Mouse (Mus musculus): ENCODE results near the gene Farp2. TPM values are rescaled to one million over a fixed set of nuclear protein-coding genes. Genes with fewer than 3 reads are reported as not detected.
"Not testable (repeated sequence)": the region's sequence is repeated elsewhere in the genome, so short reads cannot be mapped to it uniquely, and the experiment has no call there.

The Farp2 gene
- total and polyA plus RNA-seq, 2 experiments from 2014 or later: 2.9 to 8.8 TPM

- Histone ChIP-seq H3K36me3 (ENCODE audit: insufficient read depth, low read length) (no peaks in the 10 kb centered on the region), H3K9ac (replicated peaks; ENCODE audit: low read length) (peak within 1 kb of the TSS; percentile 79), H3K4me2 (ENCODE audit: low read depth, low read length) (peak within 1 kb of the TSS; percentile 70), H3K4me3 (ENCODE audit: low read length) (peak within 1 kb of the TSS; percentile 83), H3K9me3 (ENCODE audit: low read length) (no peaks in the 10 kb centered on the region), H3K4me1 (ENCODE audit: insufficient read depth, low read length) (peaks cover 10% of the 10 kb centered on the region), H3K27ac (peak within 1 kb of the TSS; percentile 96), H3K27me3 (ENCODE audit: insufficient read depth, low read length) (no peaks in the 10 kb centered on the region)
- no peak for TF ChIP-seq CTCF (IDR thresholded peaks at IDR 0.05; ENCODE audit: low read depth)
- peak; percentile 100 for DNase-seq (ENCODE audit: low spot score)
- WGBS: 1% methylated on average over 74 of the region's 74 CpGs
- ATAC-seq: peak; percentile 96
These were observed 33.0 kb upstream of the Farp2 start, which contains the start of gene Hdlbp for GRCm38 (mm10) chr1:93478586-93479475. Hdlbp (minus strand) TSS chr1:93478815.

- peak overlapping the region; percentile 96 for H3K27ac ChIP-seq
- ATAC-seq (no peak), DNase-seq (ENCODE audit: low spot score) (peak; percentile 28)
- peak overlapping the region; percentile 83 for H3K4me3 ChIP-seq (ENCODE audit: low read length)
- H3K36me3 ChIP-seq (ENCODE audit: insufficient read depth, low read length): no peaks in the 10 kb centered on the region
- peak overlapping the region; percentile 79 for H3K9ac ChIP-seq (replicated peaks; ENCODE audit: low read length)
- H3K4me2 ChIP-seq (ENCODE audit: low read depth, low read length): peak overlapping the region; percentile 66
- H3K4me1 ChIP-seq (ENCODE audit: insufficient read depth, low read length): peaks cover 10% of the 10 kb centered on the region
- TF ChIP-seq CTCF (IDR thresholded peaks at IDR 0.05; ENCODE audit: low read depth): no peak
- H3K9me3 ChIP-seq (ENCODE audit: low read length): no peaks in the 10 kb centered on the region
- no peaks in the 10 kb centered on the region for H3K27me3 ChIP-seq (ENCODE audit: insufficient read depth, low read length)
- 7% methylated on average over 23 of the region's 23 CpGs for WGBS
These were observed 32.3 kb upstream of the Farp2 start for GRCm38 (mm10) chr1:93479476-93480083.

- WGBS: 94% methylated on average over 2 of the region's 3 CpGs
- H3K4me1 ChIP-seq (ENCODE audit: insufficient read depth, low read length); H3K4me2 ChIP-seq (ENCODE audit: low read depth, low read length); H3K4me3 ChIP-seq (ENCODE audit: low read length); ATAC-seq; H3K9me3 ChIP-seq (ENCODE audit: low read length); DNase-seq (ENCODE audit: low spot score); H3K9ac ChIP-seq (replicated peaks; ENCODE audit: low read length); H3K36me3 ChIP-seq (ENCODE audit: insufficient read depth, low read length); H3K27ac ChIP-seq; H3K27me3 ChIP-seq (ENCODE audit: insufficient read depth, low read length): not testable (repeated sequence)
These were observed 25.6 kb upstream of the Farp2 start for GRCm38 (mm10) chr1:93486302-93486701.

GRCm38 (mm10) chr1:93495312-93495711 is 16.6 kb upstream of the Farp2 start:
- H3K27ac ChIP-seq: no peak overlapping the region
- no peaks in the 10 kb centered on the region for H3K4me1 ChIP-seq (ENCODE audit: insufficient read depth, low read length)
- TF ChIP-seq CTCF (IDR thresholded peaks at IDR 0.05; ENCODE audit: low read depth): no peak
- WGBS: 86% methylated on average over 3 of the region's 3 CpGs
- ATAC-seq: no peak
- H3K27me3 ChIP-seq (ENCODE audit: insufficient read depth, low read length): no peaks in the 10 kb centered on the region
- no peak overlapping the region for H3K4me3 ChIP-seq (ENCODE audit: low read length)
- no peak overlapping the region for H3K9ac ChIP-seq (replicated peaks; ENCODE audit: low read length)
- no peak overlapping the region for H3K4me2 ChIP-seq (ENCODE audit: low read depth, low read length)
- no peaks in the 10 kb centered on the region for H3K9me3 ChIP-seq (ENCODE audit: low read length)
- peaks cover 19% of the 10 kb centered on the region for H3K36me3 ChIP-seq (ENCODE audit: insufficient read depth, low read length)
- DNase-seq (ENCODE audit: low spot score): no peak

GRCm38 (mm10) chr1:93506944-93507676 is 4.8 kb upstream of the Farp2 start:
- Histone ChIP-seq H3K4me2 (ENCODE audit: low read depth, low read length) (no peak overlapping the region), H3K27ac (no peak overlapping the region), H3K9me3 (ENCODE audit: low read length) (no peaks in the 10 kb centered on the region), H3K27me3 (ENCODE audit: insufficient read depth, low read length) (no peaks in the 10 kb centered on the region), H3K4me3 (ENCODE audit: low read length) (no peak overlapping the region), H3K4me1 (ENCODE audit: insufficient read depth, low read length) (no peaks in the 10 kb centered on the region), H3K36me3 (ENCODE audit: insufficient read depth, low read length) (peaks cover 29% of the 10 kb centered on the region), H3K9ac (replicated peaks; ENCODE audit: low read length) (no peak overlapping the region)
- ATAC-seq (peak; percentile 57), DNase-seq (ENCODE audit: low spot score) (peak; percentile 85)
- peak; percentile 59 for TF ChIP-seq CTCF (IDR thresholded peaks at IDR 0.05; ENCODE audit: low read depth)
- 46% methylated on average over 10 of the region's 10 CpGs for WGBS

GRCm38 (mm10) chr1:93508576-93508975 is 3.3 kb upstream of the Farp2 start:
- not testable (repeated sequence) for H3K9ac ChIP-seq (replicated peaks; ENCODE audit: low read length); H3K27me3 ChIP-seq (ENCODE audit: insufficient read depth, low read length); DNase-seq (ENCODE audit: low spot score); H3K4me3 ChIP-seq (ENCODE audit: low read length); H3K4me1 ChIP-seq (ENCODE audit: insufficient read depth, low read length); H3K9me3 ChIP-seq (ENCODE audit: low read length); H3K27ac ChIP-seq; ATAC-seq; H3K4me2 ChIP-seq (ENCODE audit: low read depth, low read length)
- H3K36me3 ChIP-seq (ENCODE audit: insufficient read depth, low read length): peaks cover 22% of the 10 kb centered on the region
- WGBS: 60% methylated on average over 1 of the region's 1 CpGs
